Mouse (Mus musculus) lung, postnatal 0 days (tissue): Measurements from ENCODE around the gene Mcee.

ENCODE experiments used
- CTCF ChIP-seq: IDR thresholded peaks from 2 replicates; pipeline ENCODE4 v1.5.1; 2016; ENCODE audit warnings: antibody characterized with exemption, mild to moderate bottlenecking
- EP300 ChIP-seq: IDR thresholded peaks from 2 replicates; pipeline ENCODE4 v1.6.1; 2016; ENCODE audit warnings: antibody characterized with exemption, mild to moderate bottlenecking, control low read depth

- TF ChIP-seq CTCF (no peak), EP300 (no peak)
These were observed 19.1 kb upstream of the Mcee start for GRCm38 (mm10) chr7:64373147-64373829.
